Mouse (Mus musculus): ENCODE data around the gene Rab42.

GRCm38 (mm10) chr4:132312627-132313026 lies 9.4 kb upstream of the Rab42 start:
- no peak for TF ChIP-seq CTCF (IDR thresholded peaks at IDR 0.05; ENCODE audit: low read depth)
- TF ChIP-seq EP300 (IDR thresholded peaks at IDR 0.05; ENCODE audit: low read depth), result no peak
